Mouse (Mus musculus) neural tube, embryonic 10.5 days (tissue): Measurements from ENCODE around the gene Rsf1.
A peak's percentile ranks its signal among the peaks of the same experiment; 100 is the strongest.

Experiments
- DNase-seq: peaks from one replicate; pipeline ENCODE4 v3.0.0-alpha.2; 2017; ENCODE audit warnings: low spot score; ENCODE audit errors: extremely low spot score

Rsf1 gene

GRCm38 (mm10) chr7:97629351-97629750 is 49.7 kb downstream of the Rsf1 start:
- DNase-seq, result no peak

GRCm38 (mm10) chr7:97631290-97631689 is 51.6 kb downstream of the Rsf1 start:
- no peak for DNase-seq

- DNase-seq, result no peak
Observed at GRCm38 (mm10) chr7:97632897-97633296, 53.2 kb downstream of the Rsf1 start.

- DNase-seq, result no peak
Observed at GRCm38 (mm10) chr7:97645060-97645459, 65.4 kb downstream of the Rsf1 start.

- no peak for DNase-seq
Observed at GRCm38 (mm10) chr7:97647656-97648055, 68.0 kb downstream of the Rsf1 start.

- no peak for DNase-seq
Observed at GRCm38 (mm10) chr7:97650729-97651128, 71.0 kb downstream of the Rsf1 start.

- no peak for DNase-seq
Observed at GRCm38 (mm10) chr7:97656144-97656543, 76.5 kb downstream of the Rsf1 start.

- no peak for DNase-seq
Observed at GRCm38 (mm10) chr7:97661634-97662033, 81.9 kb downstream of the Rsf1 start.

GRCm38 (mm10) chr7:97679239-97679638 is 99.5 kb downstream of the Rsf1 start:
- DNase-seq, result no peak

GRCm38 (mm10) chr7:97687831-97688230 is 108.1 kb downstream of the Rsf1 start:
- no peak for DNase-seq

- no peak for DNase-seq
Observed at GRCm38 (mm10) chr7:97695441-97695840, 115.8 kb downstream of the Rsf1 start.

- no peak for DNase-seq
Observed at GRCm38 (mm10) chr7:97696133-97696505, 116.4 kb downstream of the Rsf1 start.

- DNase-seq, result peak; percentile 90
Observed at GRCm38 (mm10) chr7:97696506-97697254, 117.0 kb downstream of the Rsf1 start, which contains the start of gene Clns1a. Gene Clns1a (plus strand): TSS chr7:97696634.

GRCm38 (mm10) chr7:97700173-97700572 is 120.5 kb downstream of the Rsf1 start:
- no peak for DNase-seq

- DNase-seq, result no peak
Observed at GRCm38 (mm10) chr7:97701106-97701505, 121.4 kb downstream of the Rsf1 start.

- no peak for DNase-seq
Observed at GRCm38 (mm10) chr7:97707123-97707522, 127.4 kb downstream of the Rsf1 start.

GRCm38 (mm10) chr7:97707809-97708208 is 128.1 kb downstream of the Rsf1 start:
- no peak for DNase-seq

GRCm38 (mm10) chr7:97709204-97709603 is 129.5 kb downstream of the Rsf1 start:
- DNase-seq, result no peak

GRCm38 (mm10) chr7:97714651-97715050 is 135.0 kb downstream of the Rsf1 start:
- no peak for DNase-seq

GRCm38 (mm10) chr7:97717326-97717725 is 137.6 kb downstream of the Rsf1 start:
- no peak for DNase-seq

GRCm38 (mm10) chr7:97719078-97719477 is 139.4 kb downstream of the Rsf1 start:
- DNase-seq, result no peak

GRCm38 (mm10) chr7:97720109-97720508 is 140.4 kb downstream of the Rsf1 start:
- DNase-seq, result no peak

- DNase-seq, result no peak
Observed at GRCm38 (mm10) chr7:97722278-97722918, 142.7 kb downstream of the Rsf1 start.
